Comparison of ENCODE assay signal across 8 mouse cellular contexts in the genomic region with DNA sequence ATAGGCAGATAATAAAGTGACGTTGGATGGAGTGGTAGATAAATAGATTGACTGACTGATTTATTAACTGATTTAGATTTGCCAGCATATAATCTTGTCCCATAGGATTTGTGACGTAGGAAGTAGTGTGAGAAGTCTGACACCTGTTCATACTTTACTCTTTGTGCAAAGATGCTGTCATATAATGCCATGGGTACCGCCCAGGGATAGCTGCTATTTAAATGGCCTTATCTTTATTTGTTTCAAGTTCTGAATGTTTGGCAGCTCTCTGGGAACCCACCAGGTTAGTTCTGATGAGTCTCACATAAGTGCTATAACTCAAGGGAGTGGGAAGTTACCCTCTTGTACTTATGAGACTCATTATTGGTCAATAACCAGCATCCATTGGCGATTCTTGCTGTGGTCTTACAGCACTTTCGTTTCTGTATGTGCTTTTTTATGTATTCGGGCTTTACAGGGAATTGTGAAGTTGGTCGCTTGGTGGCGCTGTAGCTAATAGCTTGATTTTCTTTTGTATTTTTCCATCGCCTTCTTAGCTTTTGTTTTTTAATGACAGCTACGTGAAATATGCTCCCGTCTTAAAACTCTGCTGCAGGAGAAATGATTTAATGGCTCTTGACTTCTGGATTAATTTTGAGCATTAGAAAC. TPM values are rescaled to one million over a fixed set of nuclear protein-coding genes. Genes with fewer than 3 reads are reported as not detected.
DNase-seq lines count a peak whose midpoint lies in the region; ATAC-seq and TF ChIP-seq lines count a peak whose summit lies in the region.

No protein-coding gene starts in this region.

- no peaks in the 10 kb centered on the region for H3K36me3 ChIP-seq in heart, embryonic 14.5 days (ENCODE audit: control insufficient read depth, insufficient read depth, low read length)
- H3K36me3 ChIP-seq in kidney, postnatal 0 days (ENCODE audit: insufficient read depth, low read length) = no peaks in the 10 kb centered on the region
- no peaks in the 10 kb centered on the region for H3K36me3 ChIP-seq in stomach, embryonic 16.5 days (ENCODE audit: control insufficient read depth, insufficient read depth, low read length)

- TF ChIP-seq CTCF in embryonic fibroblast, embryonic 13.5 days (IDR thresholded peaks at IDR 0.05; ENCODE audit: borderline replicate concordance, insufficient read depth, low read length) = no peak
- peak; percentile 82 for TF ChIP-seq CTCF in kidney, postnatal 0 days (IDR thresholded peaks at IDR 0.05; ENCODE audit: low read depth)

- no peak for ATAC-seq in heart, embryonic 14.5 days (ENCODE audit: insufficient number of reproducible peaks, insufficient read depth, low FRiP score, low read depth)
- ATAC-seq in kidney, postnatal 0 days (replicated peaks; ENCODE audit: low FRiP score, low read depth) = no peak
- ATAC-seq in stomach, embryonic 16.5 days (ENCODE audit: insufficient read depth, low FRiP score) = no peak

- TF ChIP-seq POLR2A in embryonic fibroblast, embryonic 13.5 days (IDR thresholded peaks at IDR 0.05; ENCODE audit: low read depth, low read length) = no peak

- 23% methylated on average over 11 of the region's 11 CpGs for WGBS in heart, embryonic 14.5 days
- WGBS in kidney, postnatal 0 days = 20% methylated on average over 11 of the region's 11 CpGs
- 20% methylated on average over 11 of the region's 11 CpGs for WGBS in stomach, embryonic 16.5 days

- H3K9me3 ChIP-seq in heart, embryonic 14.5 days (ENCODE audit: control insufficient read depth, low read length) = no peaks in the 10 kb centered on the region
- H3K9me3 ChIP-seq in kidney, postnatal 0 days (replicated peaks; ENCODE audit: low read length) = no peaks in the 10 kb centered on the region
- H3K9me3 ChIP-seq in stomach, embryonic 16.5 days (replicated peaks; ENCODE audit: control insufficient read depth, low read length) = no peaks in the 10 kb centered on the region

- H3K27ac ChIP-seq in embryonic fibroblast, embryonic 13.5 days (ENCODE audit: insufficient read depth, low read length) = peak overlapping the region; percentile 65; the same call in 1 of the 2 replicates
- no peak overlapping the region for H3K27ac ChIP-seq in heart, embryonic 14.5 days (replicated peaks in 1 of 2; ENCODE audit: control insufficient read depth in 1 of 2, insufficient read depth in 1 of 2, low read depth in 2 of 2, low read length in 2 of 2)
- no peak overlapping the region for H3K27ac ChIP-seq in kidney, postnatal 0 days
- no peak overlapping the region; the same call in 1 of the 2 replicates for H3K27ac ChIP-seq in stomach, embryonic 16.5 days (ENCODE audit: low read length)

- H3K9ac ChIP-seq in heart, embryonic 14.5 days (ENCODE audit: low read length) = no peak overlapping the region
- H3K9ac ChIP-seq in kidney, postnatal 0 days (ENCODE audit: low read depth, low read length) = no peak overlapping the region
- 0 out of 2 replicates have a peak overlapping the region, but pooled peaks have one; percentile 51 for H3K9ac ChIP-seq in stomach, embryonic 16.5 days (ENCODE audit: low read length)

- peak overlapping the region; percentile 60 for H3K4me2 ChIP-seq in heart, embryonic 14.5 days (ENCODE audit: low read length)
- peak overlapping the region; percentile 42 for H3K4me2 ChIP-seq in kidney, postnatal 0 days (ENCODE audit: low read length)
- H3K4me2 ChIP-seq in stomach, embryonic 16.5 days (ENCODE audit: low read depth, low read length) = peak overlapping the region; percentile 39

- DNase-seq in 3T3-L1 (ENCODE audit: low read depth, low spot score) (peak; percentile 97), liver (peak; percentile 52)
- DNase-seq in adrenal gland, postnatal 25 days = peak; percentile 63
- DNase-seq in kidney, postnatal 0 days (ENCODE audit: low spot score) = peak; percentile 94
- peak; percentile 70 for DNase-seq in naive thymus-derived CD4-positive, alpha-beta T cell, adult 2 months (ENCODE audit: low read depth)

- no peaks in the 10 kb centered on the region for H3K27me3 ChIP-seq in heart, embryonic 14.5 days (ENCODE audit: control insufficient read depth, insufficient read depth, low read length)
- no peaks in the 10 kb centered on the region for H3K27me3 ChIP-seq in kidney, postnatal 0 days (ENCODE audit: insufficient read depth, low read length)
- H3K27me3 ChIP-seq in stomach, embryonic 16.5 days (ENCODE audit: control insufficient read depth, insufficient read depth, low read length) = no peaks in the 10 kb centered on the region

- no peak overlapping the region for H3K4me3 ChIP-seq in embryonic fibroblast, embryonic 13.5 days (ENCODE audit: insufficient read depth, low read length)
- peak overlapping the region in 1 of 2 experiments; percentile 3; a peak in 2 of 4 replicates for H3K4me3 ChIP-seq in heart, embryonic 14.5 days (ENCODE audit: control insufficient read depth in 1 of 2, insufficient read depth in 1 of 2, low read depth in 1 of 2, low read length in 2 of 2)
- no peak overlapping the region for H3K4me3 ChIP-seq in kidney, postnatal 0 days (replicated peaks; ENCODE audit: low read depth, low read length)
- H3K4me3 ChIP-seq in stomach, embryonic 16.5 days (replicated peaks; ENCODE audit: low read length) = no peak overlapping the region; the same call in 1 of the 2 replicates

- H3K4me1 ChIP-seq in embryonic fibroblast, embryonic 13.5 days (ENCODE audit: control insufficient read depth, insufficient read depth, low read length) = peaks cover 3% of the 10 kb centered on the region
- H3K4me1 ChIP-seq in heart, embryonic 14.5 days (ENCODE audit: control insufficient read depth in 2 of 2, insufficient read depth in 2 of 2, low read length in 2 of 2) = peaks cover 3 to 22% of the 10 kb centered on the region in 2 experiments
- no peaks in the 10 kb centered on the region for H3K4me1 ChIP-seq in kidney, postnatal 0 days (replicated peaks; ENCODE audit: insufficient read depth, low read length)
- H3K4me1 ChIP-seq in stomach, embryonic 16.5 days (ENCODE audit: control insufficient read depth, insufficient read depth, low read length) = peaks cover 4% of the 10 kb centered on the region; the same call in 1 of the 2 replicates

RNA-seq across cellular contexts. Expression of a gene that starts 55.2 kb away (rescaled TPM):
- total RNA-seq in adrenal gland, postnatal 25 days (2021) = 1.8 and 2.1 TPM in 2 replicates
- 0.99 and 2.2 TPM in 2 replicates for polyA plus RNA-seq in embryonic fibroblast, embryonic 13.5 days (2011; ENCODE audit: insufficient read length, low read depth, missing spikeins)
- polyA plus RNA-seq in heart, embryonic 14.5 days (2014; fragmentation: Nextera tagmentation; extraction: Ambion mirVana) = 0.44 and 1.4 TPM in 2 replicates
- polyA plus RNA-seq in kidney, postnatal 0 days (2015; fragmentation: Nextera tagmentation; extraction: Ambion mirVana) = 1.9 and 2.1 TPM in 2 replicates
- polyA plus RNA-seq in stomach, embryonic 16.5 days (2015; fragmentation: Nextera tagmentation; extraction: Ambion mirVana) = 1.5 and 1.7 TPM in 2 replicates

RNA-seq across cellular contexts. Expression of a gene that starts 55.2 kb away (rescaled TPM):
- total RNA-seq in adrenal gland, postnatal 25 days (2021) = not detected in 2 replicates
- not detected in 2 replicates for polyA plus RNA-seq in embryonic fibroblast, embryonic 13.5 days (2011; ENCODE audit: insufficient read length, low read depth, missing spikeins)
- polyA plus RNA-seq in heart, embryonic 14.5 days (2014; fragmentation: Nextera tagmentation; extraction: Ambion mirVana) = not detected in 2 replicates
- polyA plus RNA-seq in kidney, postnatal 0 days (2015; fragmentation: Nextera tagmentation; extraction: Ambion mirVana) = not detected in 2 replicates
- 1.1 and 1.8 TPM in 2 replicates for polyA plus RNA-seq in stomach, embryonic 16.5 days (2015; fragmentation: Nextera tagmentation; extraction: Ambion mirVana)
